Mouse (Mus musculus): Measurements from ENCODE around the gene Slc19a3.

DNA sequence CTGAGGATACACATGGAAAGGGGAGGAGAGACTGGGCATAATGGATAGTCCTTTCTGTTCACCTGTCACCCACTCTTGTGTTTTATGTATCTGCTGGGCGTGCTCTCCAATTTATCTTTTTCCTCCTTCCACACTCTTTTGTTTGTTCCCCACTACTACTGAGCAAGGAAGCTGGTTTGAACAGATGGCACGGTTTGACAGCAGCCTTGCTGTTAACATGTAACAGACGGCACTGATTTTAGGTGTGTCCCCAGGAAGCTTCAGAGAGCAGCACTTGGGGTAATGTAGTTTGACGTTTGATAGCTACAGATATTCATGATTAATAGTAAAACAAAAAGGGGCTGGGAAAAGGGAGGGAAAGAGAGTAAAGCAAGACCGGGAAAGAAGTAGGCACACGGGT is 30.8 kb downstream of the Slc19a3 start:
- no peak for TF ChIP-seq POLR2A (IDR thresholded peaks at IDR 0.05; ENCODE audit: borderline replicate concordance, control insufficient read depth, low read depth, low read length)
- TF ChIP-seq CTCF (IDR thresholded peaks at IDR 0.05; ENCODE audit: control insufficient read depth, insufficient read depth, low read length) = no peak
